Comparison of ENCODE assay signal across 24 mouse cellular contexts in genomic region chr9:26422897-26423823, GRCm38 (mm10).
DNase-seq lines count a peak whose midpoint lies in the region; ATAC-seq and TF ChIP-seq lines count a peak whose summit lies in the region.
"Had no signal": no experiment of that assay in that cellular context is flagged by ENCODE, and none has a peak within 500 bp of the region (broad histone marks: within the 10 kb centered on the region; RNA-seq: fewer than 3 reads in every experiment).

No protein-coding gene starts in this region.

- H3K4me2 ChIP-seq in kidney, postnatal 0 days (ENCODE audit: low read length), result no peak overlapping the region
- no peak overlapping the region for H3K4me2 ChIP-seq in hindbrain, embryonic 16.5 days (ENCODE audit: low read length)
- no peak overlapping the region for H3K4me2 ChIP-seq in neural tube, embryonic 15.5 days
- H3K4me2 ChIP-seq in liver, postnatal 0 days (ENCODE audit: low read depth, low read length), result no peak overlapping the region
- H3K4me2 ChIP-seq: embryonic facial prominence, embryonic 12.5 days; heart, embryonic 15.5 days; limb, embryonic 12.5 days; liver, embryonic 11.5 days had no signal

- H3K4me1 ChIP-seq in kidney, postnatal 0 days (replicated peaks; ENCODE audit: insufficient read depth, low read length), result no peaks in the 10 kb centered on the region
- H3K4me1 ChIP-seq in hindbrain, embryonic 16.5 days (ENCODE audit: control insufficient read depth, insufficient read depth, low read depth, low read length), result peaks cover 8% of the 10 kb centered on the region; the same call in 1 of the 2 replicates
- H3K4me1 ChIP-seq in neural tube, embryonic 15.5 days, result peaks cover 13% of the 10 kb centered on the region
- no peaks in the 10 kb centered on the region for H3K4me1 ChIP-seq in liver, postnatal 0 days (ENCODE audit: insufficient read depth)
- H3K4me1 ChIP-seq: heart, embryonic 15.5 days; limb, embryonic 12.5 days had no signal

- DNase-seq in kidney, postnatal 0 days (ENCODE audit: low spot score), result peak; percentile 0
- DNase-seq in kidney, postnatal 25 days, result no peak
- DNase-seq in embryo, embryonic 9.5 days (ENCODE audit: extremely low spot score), result peak; percentile 3
- no peak for DNase-seq in liver, postnatal 0 days
- no peak for DNase-seq in frontal cortex, postnatal 14 days (ENCODE audit: low spot score in 2 of 2)
- DNase-seq: adrenal gland, postnatal 10 days; cerebellum, adult 2 months; gastrocnemius, adult 2 months; heart, postnatal 36 days; kidney, adult 8-10 months; kidney, postnatal 36 days; lung, adult 18-20 months; lung, postnatal 10 days; midbrain, embryonic 14.5 days; retina, postnatal 1 day; right cerebral cortex, postnatal 25 days; spleen, adult 18-20 months had no signal

- H3K9ac ChIP-seq in kidney, postnatal 0 days (ENCODE audit: low read depth, low read length), result no peak overlapping the region
- H3K9ac ChIP-seq in hindbrain, embryonic 16.5 days (ENCODE audit: low read depth, low read length), result no peak overlapping the region
- H3K9ac ChIP-seq in neural tube, embryonic 15.5 days (replicated peaks), result no peak overlapping the region
- no peak overlapping the region for H3K9ac ChIP-seq in liver, postnatal 0 days (replicated peaks)
- H3K9ac ChIP-seq: embryonic facial prominence, embryonic 12.5 days; heart, embryonic 15.5 days; limb, embryonic 12.5 days had no signal

- H3K27me3 ChIP-seq in kidney, postnatal 0 days (ENCODE audit: insufficient read depth, low read length), result no peaks in the 10 kb centered on the region
- H3K27me3 ChIP-seq in hindbrain, embryonic 16.5 days (replicated peaks; ENCODE audit: control insufficient read depth, insufficient read depth, low read length), result no peaks in the 10 kb centered on the region
- H3K27me3 ChIP-seq in neural tube, embryonic 15.5 days (replicated peaks), result no peaks in the 10 kb centered on the region
- H3K27me3 ChIP-seq in liver, postnatal 0 days (ENCODE audit: insufficient read depth, low read length), result no peaks in the 10 kb centered on the region
- H3K27me3 ChIP-seq: embryonic facial prominence, embryonic 12.5 days; heart, embryonic 15.5 days; limb, embryonic 12.5 days had no signal

- no peaks in the 10 kb centered on the region for H3K36me3 ChIP-seq in kidney, postnatal 0 days (ENCODE audit: insufficient read depth, low read length)
- no peaks in the 10 kb centered on the region for H3K36me3 ChIP-seq in hindbrain, embryonic 16.5 days (ENCODE audit: control insufficient read depth, insufficient read depth, low read length)
- no peaks in the 10 kb centered on the region for H3K36me3 ChIP-seq in neural tube, embryonic 15.5 days
- no peaks in the 10 kb centered on the region for H3K36me3 ChIP-seq in liver, postnatal 0 days (replicated peaks; ENCODE audit: insufficient read depth, low read length)
- H3K36me3 ChIP-seq: embryonic facial prominence, embryonic 12.5 days; heart, embryonic 15.5 days; limb, embryonic 12.5 days had no signal

- WGBS in kidney, postnatal 0 days, result 29% methylated on average over 11 of the region's 11 CpGs
- 37% methylated on average over 11 of the region's 11 CpGs for WGBS in hindbrain, embryonic 16.5 days
- 26% methylated on average over 11 of the region's 11 CpGs for WGBS in neural tube, embryonic 15.5 days
- 59% methylated on average over 11 of the region's 11 CpGs for WGBS in liver, postnatal 0 days (ENCODE audit: insufficient replicate concordance)

- H3K9me3 ChIP-seq in kidney, postnatal 0 days (replicated peaks; ENCODE audit: low read length), result no peaks in the 10 kb centered on the region
- H3K9me3 ChIP-seq in hindbrain, embryonic 16.5 days (ENCODE audit: control insufficient read depth, low read length), result no peaks in the 10 kb centered on the region
- H3K9me3 ChIP-seq in neural tube, embryonic 15.5 days (replicated peaks), result no peaks in the 10 kb centered on the region
- H3K9me3 ChIP-seq in liver, postnatal 0 days (ENCODE audit: low read length), result no peaks in the 10 kb centered on the region
- H3K9me3 ChIP-seq: embryonic facial prominence, embryonic 12.5 days; heart, embryonic 15.5 days; limb, embryonic 12.5 days had no signal

- H3K27ac ChIP-seq in kidney, postnatal 0 days, result no peak overlapping the region
- H3K27ac ChIP-seq in hindbrain, embryonic 16.5 days (ENCODE audit: low read depth, low read length), result no peak overlapping the region; the same call in 1 of the 2 replicates
- H3K27ac ChIP-seq in neural tube, embryonic 15.5 days (replicated peaks), result 0 out of 2 replicates have a peak overlapping the region, but pooled peaks have one; percentile 28
- no peak overlapping the region for H3K27ac ChIP-seq in liver, postnatal 0 days (ENCODE audit: low read depth)
- H3K27ac ChIP-seq: embryonic facial prominence, embryonic 12.5 days; gastrocnemius, adult 2 months; heart, embryonic 15.5 days; limb, embryonic 12.5 days had no signal

- no peak for TF ChIP-seq CTCF in kidney, postnatal 0 days (IDR thresholded peaks at IDR 0.05; ENCODE audit: low read depth)
- TF ChIP-seq CTCF in liver, postnatal 0 days (IDR thresholded peaks at IDR 0.05; ENCODE audit: low read depth), result no peak

- TF ChIP-seq EP300 in liver, postnatal 0 days (IDR thresholded peaks at IDR 0.05; ENCODE audit: low read depth), result no peak

- no peak for ATAC-seq in kidney, postnatal 0 days (replicated peaks; ENCODE audit: low FRiP score, low read depth)
- ATAC-seq in hindbrain, embryonic 16.5 days, result peak; percentile 71
- peak; percentile 62 for ATAC-seq in neural tube, embryonic 15.5 days (ENCODE audit: low FRiP score)
- no peak for ATAC-seq in liver, postnatal 0 days

- H3K4me3 ChIP-seq in kidney, postnatal 0 days (replicated peaks; ENCODE audit: low read depth, low read length), result no peak overlapping the region
- H3K4me3 ChIP-seq in hindbrain, embryonic 16.5 days (ENCODE audit: low read length), result no peak overlapping the region
- no peak overlapping the region for H3K4me3 ChIP-seq in neural tube, embryonic 15.5 days (replicated peaks)
- H3K4me3 ChIP-seq in liver, postnatal 0 days (ENCODE audit: low read depth, low read length), result no peak overlapping the region
- H3K4me3 ChIP-seq: embryonic facial prominence, embryonic 12.5 days; gastrocnemius, adult 2 months; heart, embryonic 15.5 days; limb, embryonic 12.5 days; myocyte had no signal

Comparison
In these comparisons a context has a peak if more than half of its experiments do, and no peak if none do; other contexts are left out.
1. DNase-seq: peak in kidney, postnatal 0 days (single experiment) and embryo, embryonic 9.5 days (single experiment); none in kidney, postnatal 25 days (0 of 2), liver, postnatal 0 days (single experiment) and frontal cortex, postnatal 14 days (0 of 2).
2. ATAC-seq: peak in hindbrain, embryonic 16.5 days (single experiment) and neural tube, embryonic 15.5 days (single experiment); none in kidney, postnatal 0 days (single experiment) and liver, postnatal 0 days (single experiment).